Mouse (Mus musculus): ENCODE results near the gene Srebf1.

Srebf1 gene

DNA sequence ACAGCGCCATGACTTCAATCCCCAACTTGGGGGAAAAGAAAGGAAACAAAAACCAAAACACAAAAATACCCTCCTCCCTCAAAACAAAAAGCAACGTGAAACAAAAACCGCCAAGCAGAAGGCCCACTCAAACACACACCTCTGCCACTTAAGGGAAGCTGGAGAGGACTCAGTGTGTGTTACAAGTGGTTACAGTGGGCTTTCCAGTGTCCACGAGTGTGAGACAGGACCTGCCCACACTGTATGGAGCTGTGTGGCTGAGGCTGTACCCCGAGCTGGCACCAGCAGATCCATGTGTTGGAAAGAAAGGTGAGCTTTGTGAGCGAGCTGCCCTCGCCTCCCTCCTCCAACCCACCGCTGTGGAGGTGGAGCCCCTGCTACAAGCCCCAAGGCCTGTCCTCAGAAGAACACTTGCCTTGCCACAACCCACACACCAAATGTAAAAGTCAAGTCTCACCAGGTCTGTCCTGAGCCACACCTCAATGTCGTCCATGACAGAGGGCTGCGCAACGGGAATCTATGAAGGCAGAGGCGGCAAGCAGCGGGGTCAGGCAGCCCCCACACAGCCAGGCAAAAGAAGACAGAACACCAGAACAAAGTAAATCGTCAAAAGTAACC is 10.2 kb upstream of the Srebf1 start:
- DNase-seq, result no peak

- DNase-seq, result no peak
Measured at GRCm38 (mm10) chr11:60231951-60232350, 9.6 kb upstream of the Srebf1 start.

GRCm38 (mm10) chr11:60231326-60231725 is 8.9 kb upstream of the Srebf1 start:
- DNase-seq, result no peak

DNA sequence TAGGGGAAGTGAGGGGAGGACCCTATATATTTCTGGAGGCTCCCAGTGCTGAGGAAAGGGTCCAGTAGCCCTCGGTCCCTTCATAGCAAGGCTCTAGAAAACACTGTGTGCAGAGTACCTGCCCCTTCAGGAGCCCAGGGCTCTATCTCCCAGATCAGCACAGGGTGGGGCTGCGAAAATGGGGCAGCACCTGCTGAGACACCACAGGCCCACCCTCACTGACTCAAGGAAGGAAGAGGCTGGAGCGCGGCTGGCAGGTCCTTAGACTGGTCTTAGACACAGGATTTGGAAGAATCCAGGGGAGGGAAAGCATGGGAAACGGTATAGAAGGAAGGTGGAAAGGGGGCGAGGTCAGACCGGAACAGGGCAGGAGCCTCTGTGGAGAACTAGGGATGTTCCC is 8.1 kb upstream of the Srebf1 start:
- no peak for DNase-seq

DNA sequence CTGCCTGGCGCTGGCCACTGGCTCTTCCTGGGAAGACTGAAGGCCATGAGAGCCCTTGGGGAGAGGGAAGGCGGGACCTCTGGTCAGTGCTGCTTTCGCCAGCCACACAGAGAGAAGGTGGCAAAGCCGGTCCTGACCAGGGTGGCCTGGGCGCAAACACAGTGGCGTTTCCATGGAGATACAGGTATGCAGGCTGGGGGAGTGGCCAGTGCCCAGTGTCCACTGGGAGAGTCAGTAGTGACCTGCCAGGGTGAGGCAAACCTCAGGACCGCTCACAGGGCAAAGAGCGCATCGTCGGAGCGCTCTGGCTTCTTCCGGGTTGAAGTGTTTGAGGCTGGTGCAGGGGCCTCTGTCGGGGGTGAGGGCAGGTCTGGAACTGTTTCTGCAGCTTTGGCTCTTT is 7.4 kb upstream of the Srebf1 start:
- DNase-seq, result no peak

DNA sequence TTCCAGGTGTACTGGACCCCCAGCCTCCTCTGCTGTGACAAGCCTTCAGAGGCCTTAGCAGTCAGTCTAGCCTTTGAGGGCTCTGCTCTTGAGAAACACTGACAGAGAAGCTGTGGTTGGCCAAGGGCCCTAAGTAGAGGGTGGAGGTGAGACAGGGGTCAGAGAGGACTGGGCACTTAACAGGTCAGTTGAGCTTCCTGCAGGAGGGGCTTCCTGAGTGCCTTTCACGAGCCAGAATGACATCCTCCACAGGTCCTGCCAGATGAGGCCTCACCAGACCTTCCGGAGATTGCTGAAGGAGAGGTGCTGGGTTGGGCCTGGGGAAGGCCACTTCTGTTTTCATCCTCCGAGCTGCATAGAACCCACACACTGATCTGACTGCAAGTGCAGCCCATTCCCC is 6.1 kb upstream of the Srebf1 start:
- no peak for DNase-seq

- DNase-seq, result no peak
Measured at GRCm38 (mm10) chr11:60225874-60226273, 3.5 kb upstream of the Srebf1 start.

GRCm38 (mm10) chr11:60224676-60225075 is 2.3 kb upstream of the Srebf1 start:
- DNase-seq, result no peak

- no peak for DNase-seq
Measured at GRCm38 (mm10) chr11:60222085-60222468, 304 bp downstream of the Srebf1 start.

DNA sequence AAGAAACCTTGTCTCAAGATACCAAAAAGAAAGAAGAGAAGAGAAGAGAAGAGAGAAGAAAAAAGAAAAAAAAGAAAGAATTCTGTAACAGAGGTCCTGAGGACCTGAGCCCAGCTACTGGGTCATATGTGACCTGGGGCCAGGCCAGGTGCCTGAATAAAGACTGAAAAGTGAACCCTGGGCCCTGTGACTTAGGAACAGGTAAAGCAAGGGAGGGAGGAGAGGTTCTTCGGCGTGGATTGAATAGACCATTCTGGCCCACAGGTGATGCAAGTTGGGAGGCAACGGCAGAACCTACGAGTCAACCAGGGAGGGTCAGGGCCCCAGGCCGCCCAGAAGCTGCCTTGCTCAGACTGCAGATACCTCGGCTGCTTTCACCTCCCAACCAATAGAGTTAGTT is 956 bp downstream of the Srebf1 start:
- no peak for DNase-seq

GRCm38 (mm10) chr11:60220291-60220804 is 2.0 kb downstream of the Srebf1 start:
- DNase-seq, result peak; percentile 95

GRCm38 (mm10) chr11:60219609-60220008 is 2.8 kb downstream of the Srebf1 start:
- DNase-seq, result no peak

GRCm38 (mm10) chr11:60217467-60217866 is 4.9 kb downstream of the Srebf1 start:
- DNase-seq, result no peak

DNA sequence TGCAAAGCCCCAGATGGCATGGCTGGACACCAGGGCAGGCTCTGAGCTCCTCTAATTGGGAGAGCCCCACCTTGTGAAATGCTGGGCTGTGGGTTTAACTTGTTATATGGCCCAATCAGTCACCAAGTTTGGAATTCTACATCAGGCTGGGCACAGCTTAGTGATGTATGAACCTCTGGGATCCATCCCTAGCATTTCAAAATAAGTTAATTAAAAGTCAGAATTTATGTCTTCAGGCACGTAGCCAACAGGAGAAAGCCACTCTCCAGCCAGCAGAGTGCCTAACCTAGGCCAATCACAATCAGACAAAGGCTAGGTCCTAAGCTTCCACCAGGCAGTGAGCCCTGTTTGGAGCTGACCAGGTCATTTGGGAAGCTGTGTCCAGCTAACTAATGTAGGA is 5.7 kb downstream of the Srebf1 start:
- no peak for DNase-seq

DNA sequence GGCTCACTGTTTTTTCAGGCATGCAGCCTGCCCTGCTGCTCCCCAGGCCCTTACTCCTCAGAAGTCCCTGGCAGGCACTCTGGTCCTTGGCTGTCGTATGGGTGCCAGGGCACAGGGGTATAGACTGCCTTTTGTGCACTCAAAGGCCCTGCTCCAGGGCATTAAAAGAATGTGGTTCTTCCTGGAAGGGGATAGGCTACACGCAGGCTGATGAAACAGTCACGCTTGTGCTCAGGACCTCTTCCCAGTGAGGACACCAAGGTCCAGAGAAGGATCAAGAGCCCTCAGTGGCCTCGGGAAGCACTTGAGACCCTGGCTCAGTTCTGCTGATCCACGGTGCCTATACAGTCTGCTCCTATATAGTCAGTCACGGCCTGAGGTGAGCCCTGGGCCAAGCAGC is 9.1 kb downstream of the Srebf1 start:
- no peak for DNase-seq

DNA sequence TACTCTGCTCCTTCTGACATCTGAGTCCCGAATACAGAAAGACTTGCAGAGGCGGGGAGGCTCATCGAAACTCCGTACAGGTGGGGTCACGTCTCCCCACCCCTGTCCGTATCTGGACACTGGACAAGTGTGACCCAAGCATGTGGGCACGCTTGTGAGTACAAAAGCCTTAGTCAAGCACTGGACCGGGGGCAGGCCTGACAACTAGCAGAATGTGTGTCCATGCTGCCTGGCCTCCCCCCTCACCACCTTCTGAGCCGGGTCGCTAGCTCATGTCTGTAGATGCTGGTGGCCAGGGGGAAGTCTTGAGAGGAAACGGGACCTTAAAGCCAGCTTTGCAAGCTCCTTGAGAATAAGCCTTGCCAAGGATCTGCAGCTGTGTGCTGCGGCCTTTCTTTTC is 10.6 kb downstream of the Srebf1 start:
- DNase-seq, result no peak

GRCm38 (mm10) chr11:60211152-60211551 is 11.2 kb downstream of the Srebf1 start:
- DNase-seq, result no peak

DNA sequence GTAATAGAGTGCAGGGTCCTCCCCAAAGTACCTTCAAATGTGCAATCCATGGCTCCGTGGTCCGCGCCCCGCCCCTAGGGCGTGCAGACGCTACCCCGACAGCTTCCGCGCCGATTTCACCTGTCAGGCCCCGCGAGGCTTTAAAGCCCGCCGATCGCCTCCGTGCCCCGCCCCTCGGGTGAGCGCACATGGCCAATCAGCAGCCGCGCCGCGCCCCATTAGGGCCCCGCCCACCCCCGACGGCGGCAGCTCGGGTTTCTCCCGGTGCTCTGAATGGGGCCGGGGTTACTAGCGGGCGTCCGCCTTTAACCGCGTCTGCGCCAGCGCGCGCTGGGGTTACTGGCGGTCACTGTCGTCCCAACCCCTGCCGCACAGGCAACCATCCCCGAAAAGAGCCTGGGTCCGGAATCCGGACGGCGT is 12.1 kb downstream of the Srebf1 start:
- DNase-seq, result peak; percentile 99

DNA sequence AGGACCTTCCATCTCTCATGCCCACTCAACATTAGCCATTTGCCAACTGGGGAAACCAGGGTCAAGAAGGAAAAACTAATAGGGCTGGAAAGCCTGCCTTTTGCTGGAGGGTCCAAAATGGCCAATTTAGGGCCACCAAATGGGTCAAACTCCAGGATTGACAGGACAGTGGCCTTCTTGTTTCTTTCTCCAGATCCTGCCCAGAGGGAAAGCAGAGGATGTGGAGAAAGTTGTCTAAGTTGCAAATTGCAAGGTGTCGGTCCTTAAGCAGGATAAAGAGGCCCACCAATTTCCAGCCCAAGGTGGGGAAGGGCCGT is 12.5 kb downstream of the Srebf1 start:
- no peak for DNase-seq

DNA sequence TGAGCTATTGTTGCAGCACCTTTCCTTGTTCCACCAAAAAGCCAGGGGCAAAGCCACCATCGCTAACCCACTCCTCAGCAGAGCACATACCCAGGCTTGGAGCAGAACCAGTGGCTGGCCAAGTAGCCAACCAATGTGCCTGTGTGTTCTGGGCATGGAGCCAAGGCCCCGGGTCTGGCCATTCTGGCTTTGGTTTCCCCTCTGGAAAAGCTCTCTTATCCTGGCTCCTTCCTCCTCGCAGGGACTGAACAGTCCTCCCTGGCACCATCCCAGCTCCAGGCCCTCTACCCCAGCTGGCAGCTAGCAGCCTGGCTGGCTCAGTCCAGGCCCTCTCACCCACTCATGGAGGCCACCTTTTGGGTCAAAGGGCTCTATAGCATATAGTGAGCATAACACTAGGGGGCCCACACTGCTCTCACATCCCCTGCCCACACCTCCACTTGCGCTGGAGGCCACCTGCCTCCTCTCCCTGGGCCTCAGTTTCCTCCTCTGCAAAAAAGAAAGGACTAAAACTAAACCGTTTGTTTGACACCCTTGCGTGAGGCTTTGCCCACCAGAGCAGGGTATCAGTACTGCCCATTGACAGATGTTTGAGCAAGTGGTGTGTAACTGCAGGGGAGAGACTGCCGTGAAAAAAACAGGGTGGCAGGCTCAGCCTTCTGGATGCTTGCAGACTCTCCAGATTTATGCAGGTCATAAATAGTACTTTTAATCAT is 13.0 kb downstream of the Srebf1 start:
- DNase-seq, result no peak

- no peak for DNase-seq
Measured at GRCm38 (mm10) chr11:60208712-60209111, 13.7 kb downstream of the Srebf1 start.

DNA sequence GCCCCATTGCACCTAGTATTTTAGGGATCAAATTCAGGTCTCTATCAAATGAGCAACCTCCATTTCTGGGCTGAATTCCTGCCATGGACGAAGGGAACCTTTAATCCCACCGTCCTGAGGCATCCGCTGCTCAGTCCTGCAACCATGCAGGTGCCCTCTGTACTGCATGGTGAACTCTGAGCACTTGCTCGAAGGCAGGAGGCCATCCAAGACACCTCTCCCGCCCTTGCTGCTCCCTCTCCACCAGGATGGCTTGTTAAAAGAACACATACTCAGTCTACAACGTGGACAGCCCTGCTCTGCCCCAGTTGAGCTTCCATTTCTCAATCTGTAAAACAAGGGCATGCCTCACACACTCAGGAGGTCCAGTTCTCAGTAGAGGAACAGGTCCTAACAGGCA is 14.2 kb downstream of the Srebf1 start:
- no peak for DNase-seq

- no peak for DNase-seq
Measured at GRCm38 (mm10) chr11:60206207-60206606, 16.2 kb downstream of the Srebf1 start.

DNA sequence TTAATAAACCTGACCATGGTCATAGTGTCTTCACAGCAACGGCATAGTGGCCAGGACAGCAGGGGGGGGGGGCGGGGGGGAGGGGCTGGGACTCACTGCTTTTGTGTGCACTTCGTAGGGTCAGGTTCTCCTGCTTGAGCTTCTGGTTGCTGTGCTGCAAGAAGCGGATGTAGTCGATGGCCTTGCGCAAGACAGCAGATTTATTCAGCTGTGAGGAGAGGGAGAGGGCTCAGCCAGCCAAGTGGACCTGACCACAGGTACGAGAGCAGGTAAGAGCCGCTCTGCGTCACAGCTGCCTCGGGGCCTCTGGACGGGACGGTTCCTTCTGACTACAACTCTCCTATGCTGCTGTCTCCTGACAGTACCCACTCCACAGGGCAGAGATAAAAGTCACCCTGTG is 17.4 kb downstream of the Srebf1 start:
- DNase-seq, result no peak

Measured in embryo, embryonic 11 days (tissue).